Mouse (Mus musculus) liver, embryonic 16.5 days (tissue): ENCODE data around the gene Polr2j. TPM values are rescaled to one million over a fixed set of nuclear protein-coding genes. Genes with fewer than 3 reads are reported as not detected.
A peak's percentile ranks its signal among the peaks of the same experiment; 100 is the strongest.

Experiments
- ATAC-seq: fragments of 200-750 bp; cut with Nextera tagmentation; 2 replicates; pipeline ENCODE4 v1.8.0; 2017; ENCODE audit warnings: low read depth, mild to moderate bottlenecking, moderate number of reproducible peaks, moderate library complexity
- H3K27ac ChIP-seq: fragments of 300-500 bp; sonication (generic); 2 replicates; pipeline ENCODE4 v1.5.1; 2014; ENCODE audit warnings: mild to moderate bottlenecking, low read length
- H3K27me3 ChIP-seq: fragments of 300-500 bp; sonication (generic); 2 replicates; pipeline ENCODE4 v1.6.1; 2014; ENCODE audit warnings: low read depth, low read length, mixed read lengths; ENCODE audit not compliant: control insufficient read depth, insufficient read depth
- H3K36me3 ChIP-seq: fragments of 300-500 bp; sonication (generic); 2 replicates; pipeline ENCODE4 v1.6.1; 2014; ENCODE audit warnings: mild to moderate bottlenecking; ENCODE audit not compliant: control insufficient read depth, insufficient read depth
- H3K4me1 ChIP-seq: fragments of 300-500 bp; sonication (generic); 2 replicates; pipeline ENCODE4 v1.6.1; 2014; ENCODE audit warnings: low read depth, low read length, mixed read lengths; ENCODE audit not compliant: control insufficient read depth
- H3K4me2 ChIP-seq: fragments of 300-500 bp; sonication (generic); 2 replicates; pipeline ENCODE4 v1.6.1; 2014; ENCODE audit warnings: low read depth, low read length, mixed read lengths
- H3K4me3 ChIP-seq: fragments of 300-500 bp; sonication (generic); 2 replicates; pipeline ENCODE4 v1.5.1; 2014; ENCODE audit warnings: low read depth, mild to moderate bottlenecking, low read length
- H3K9ac ChIP-seq: fragments of 300-500 bp; sonication (generic); 2 replicates; pipeline ENCODE4 v1.6.1; 2014; ENCODE audit warnings: low read depth, low read length
- H3K9me3 ChIP-seq: fragments of 300-500 bp; sonication (generic); replicated peaks from 2 replicates; pipeline ENCODE4 v1.6.1; 2016; ENCODE audit warnings: low read length; ENCODE audit not compliant: control insufficient read depth
- WGBS: fragments of 180-500 bp; shearing (Covaris S2); extraction: QIAGEN DNeasy Blood & Tissue Kit; methylation state at CpG from one replicate; pipeline ENCODE4 v1.1.7; 2014; ENCODE audit not compliant: insufficient replicate concordance; 5-methylcytosine and 5-hydroxymethylcytosine counted together
- polyA plus RNA-seq: library from polyadenylated mRNA; unstranded; fragments of >200 nt; fragmentation: Nextera tagmentation; extraction: Ambion mirVana; gene quantifications from 2 replicates; pipeline ENCODE4 v1.2.1, GENCODE M21; 2015

Polr2j gene
- polyA plus RNA-seq, result 104 and 118 TPM in 2 replicates

- Histone ChIP-seq H3K9ac (peak within 1 kb of the TSS; percentile 82), H3K36me3 (peaks cover 8% of the 10 kb centered on the region), H3K4me3 (peak within 1 kb of the TSS; percentile 84), H3K27ac (peak within 1 kb of the TSS; percentile 70), H3K4me1 (peaks cover 22% of the 10 kb centered on the region), H3K27me3 (no peaks in the 10 kb centered on the region), H3K4me2 (peak within 1 kb of the TSS; percentile 94), H3K9me3 (no peaks in the 10 kb centered on the region)
- 3% methylated on average over 42 of the region's 42 CpGs for WGBS
- ATAC-seq, result peak; percentile 97
Observed at GRCm38 (mm10) chr5:136115891-136116783, at the start of gene Polr2j. Polr2j (plus strand) TSS chr5:136116631.

- Histone ChIP-seq H3K36me3 (no peaks in the 10 kb centered on the region), H3K9me3 (no peaks in the 10 kb centered on the region), H3K9ac (no peak overlapping the region), H3K27me3 (no peaks in the 10 kb centered on the region), H3K4me1 (no peaks in the 10 kb centered on the region), H3K4me3 (no peak overlapping the region), H3K27ac (no peak overlapping the region), H3K4me2 (no peak overlapping the region)
- no peak for ATAC-seq
- WGBS, result 50% methylated on average over 2 of the region's 2 CpGs
Observed at GRCm38 (mm10) chr5:136069411-136069810, 47.0 kb upstream of the Polr2j start.

DNA sequence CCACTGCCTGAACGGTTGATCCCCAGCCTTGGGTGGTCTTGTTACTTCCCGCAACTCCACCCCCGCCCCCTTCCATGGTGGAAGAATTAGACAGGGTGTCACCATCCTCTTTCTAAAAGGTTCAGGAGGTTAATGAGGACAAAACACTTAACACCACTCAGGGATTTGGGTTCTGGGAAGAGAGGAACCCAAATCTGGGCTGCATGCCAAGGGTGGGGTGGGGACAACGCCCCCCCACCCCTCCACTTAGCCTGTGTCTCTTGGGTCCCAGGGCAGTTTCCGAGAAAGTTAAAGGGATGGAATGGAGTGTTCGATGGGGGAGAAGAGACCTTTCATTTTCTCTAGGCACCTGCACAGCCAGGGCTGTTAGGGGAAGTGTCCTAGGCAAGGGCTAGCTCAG is 43.4 kb upstream of the Polr2j start:
- 59% methylated on average over 6 of the region's 6 CpGs for WGBS
- H3K9ac ChIP-seq, result no peak overlapping the region
- H3K4me1 ChIP-seq, result no peaks in the 10 kb centered on the region
- H3K9me3 ChIP-seq, result no peaks in the 10 kb centered on the region
- no peaks in the 10 kb centered on the region for H3K36me3 ChIP-seq
- H3K4me3 ChIP-seq, result no peak overlapping the region
- H3K27me3 ChIP-seq, result no peaks in the 10 kb centered on the region
- no peak for ATAC-seq
- no peak overlapping the region for H3K27ac ChIP-seq
- H3K4me2 ChIP-seq, result no peak overlapping the region

GRCm38 (mm10) chr5:136073526-136073925 is 42.9 kb upstream of the Polr2j start:
- Histone ChIP-seq H3K4me2 (no peak overlapping the region), H3K4me1 (no peaks in the 10 kb centered on the region), H3K9ac (no peak overlapping the region), H3K4me3 (no peak overlapping the region), H3K27ac (no peak overlapping the region), H3K9me3 (no peaks in the 10 kb centered on the region), H3K36me3 (no peaks in the 10 kb centered on the region), H3K27me3 (no peaks in the 10 kb centered on the region)
- 45% methylated on average over 11 of the region's 11 CpGs for WGBS
- no peak for ATAC-seq

DNA sequence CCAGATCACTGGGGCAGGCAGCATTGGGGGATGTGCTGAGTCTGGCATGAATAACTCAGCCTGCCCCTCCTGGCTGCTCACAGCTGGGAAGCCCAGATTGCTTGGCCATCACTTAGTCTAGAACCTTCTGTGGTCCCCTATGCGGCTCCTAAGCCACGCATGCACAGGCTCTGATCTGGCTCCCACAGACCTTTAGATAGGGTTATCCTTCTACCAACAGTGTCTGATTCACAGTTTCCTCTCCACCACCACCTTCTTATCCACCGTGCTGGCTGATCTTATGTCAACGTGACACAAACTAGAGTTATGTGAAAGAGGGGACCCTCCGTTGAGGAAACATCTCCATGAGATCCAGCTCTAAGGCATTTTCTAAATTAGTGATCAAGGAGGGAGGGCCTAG is 41.4 kb upstream of the Polr2j start:
- H3K9ac ChIP-seq, result no peak overlapping the region
- H3K4me3 ChIP-seq, result no peak overlapping the region
- H3K36me3 ChIP-seq, result no peaks in the 10 kb centered on the region
- no peak overlapping the region for H3K4me2 ChIP-seq
- no peak for ATAC-seq
- H3K9me3 ChIP-seq, result no peaks in the 10 kb centered on the region
- H3K27me3 ChIP-seq, result no peaks in the 10 kb centered on the region
- no peaks in the 10 kb centered on the region for H3K4me1 ChIP-seq
- WGBS, result 37% methylated on average over 5 of the region's 5 CpGs
- H3K27ac ChIP-seq, result no peak overlapping the region

- 60% methylated on average over 7 of the region's 7 CpGs for WGBS
- H3K27ac ChIP-seq, result no peak overlapping the region
- H3K27me3 ChIP-seq, result no peaks in the 10 kb centered on the region
- H3K9ac ChIP-seq, result no peak overlapping the region
- H3K4me1 ChIP-seq, result no peaks in the 10 kb centered on the region
- H3K9me3 ChIP-seq, result no peaks in the 10 kb centered on the region
- H3K4me2 ChIP-seq, result no peak overlapping the region
- no peak overlapping the region for H3K4me3 ChIP-seq
- no peak for ATAC-seq
- no peaks in the 10 kb centered on the region for H3K36me3 ChIP-seq
Observed at GRCm38 (mm10) chr5:136076284-136076683, 40.1 kb upstream of the Polr2j start.

DNA sequence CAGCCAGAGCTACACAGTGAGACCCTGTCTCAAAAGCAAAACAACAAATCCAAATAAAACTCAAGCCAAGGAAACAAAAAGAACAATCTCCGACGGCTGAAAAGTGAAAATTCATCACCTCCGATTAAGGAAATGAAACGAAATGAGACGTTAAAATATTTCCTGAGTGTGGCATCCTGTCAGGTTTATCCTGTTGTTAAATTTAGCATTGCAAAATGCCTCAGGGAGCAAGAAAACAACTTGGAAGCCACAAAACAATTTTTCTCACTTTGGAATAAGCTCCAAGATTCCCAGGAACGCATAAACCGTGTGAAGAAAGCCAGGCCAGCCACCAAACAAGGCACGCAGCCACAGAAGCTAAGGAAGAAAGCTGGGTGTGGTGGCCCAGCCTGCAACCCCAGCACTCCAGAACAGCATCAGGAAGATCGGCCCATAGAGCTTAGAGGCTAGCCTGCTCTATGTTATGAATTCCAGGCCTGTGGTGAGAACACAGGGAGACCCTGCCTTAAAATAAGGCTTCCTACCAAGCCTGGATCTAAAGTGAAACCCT is 39.4 kb upstream of the Polr2j start:
- no peaks in the 10 kb centered on the region for H3K4me1 ChIP-seq
- no peaks in the 10 kb centered on the region for H3K9me3 ChIP-seq
- H3K36me3 ChIP-seq, result no peaks in the 10 kb centered on the region
- H3K4me2 ChIP-seq, result no peak overlapping the region
- WGBS, result 48% methylated on average over 9 of the region's 9 CpGs
- ATAC-seq, result no peak
- H3K27ac ChIP-seq, result no peak overlapping the region
- H3K4me3 ChIP-seq, result no peak overlapping the region
- H3K9ac ChIP-seq, result no peak overlapping the region
- H3K27me3 ChIP-seq, result no peaks in the 10 kb centered on the region

- 63% methylated on average over 5 of the region's 5 CpGs for WGBS
- Histone ChIP-seq H3K27ac (no peak overlapping the region), H3K27me3 (no peaks in the 10 kb centered on the region), H3K9ac (no peak overlapping the region), H3K9me3 (no peaks in the 10 kb centered on the region), H3K4me3 (no peak overlapping the region), H3K4me2 (no peak overlapping the region), H3K36me3 (no peaks in the 10 kb centered on the region), H3K4me1 (no peaks in the 10 kb centered on the region)
- no peak for ATAC-seq
Observed at GRCm38 (mm10) chr5:136078136-136078535, 38.3 kb upstream of the Polr2j start.

- H3K27me3 ChIP-seq, result peaks cover 21% of the 10 kb centered on the region
- H3K27ac ChIP-seq, result no peak overlapping the region
- no peaks in the 10 kb centered on the region for H3K9me3 ChIP-seq
- WGBS, result 69% methylated on average over 4 of the region's 4 CpGs
- H3K4me1 ChIP-seq, result peaks cover 13% of the 10 kb centered on the region
- H3K36me3 ChIP-seq, result no peaks in the 10 kb centered on the region
- H3K4me3 ChIP-seq, result no peak overlapping the region
- no peak overlapping the region for H3K4me2 ChIP-seq
- H3K9ac ChIP-seq, result no peak overlapping the region
- no peak for ATAC-seq
Observed at GRCm38 (mm10) chr5:136082345-136082744, 34.1 kb upstream of the Polr2j start.
